Mouse (Mus musculus): ENCODE results near the gene Col6a4. TPM values are rescaled to one million over a fixed set of nuclear protein-coding genes. Genes with fewer than 3 reads are reported as not detected.

Col6a4 gene
- polyA plus RNA-seq, 1 experiment: 0.01 TPM

- Histone ChIP-seq H3K27me3 (ENCODE audit: control insufficient read depth, insufficient read depth, insufficient read length) (no peaks in the 10 kb centered on the region), H3K4me2 (ENCODE audit: low read depth) (no peak within 1 kb of the TSS), H3K4me3 (no peak within 1 kb of the TSS), H3K79me2 (ENCODE audit: control insufficient read depth, insufficient read depth) (no peaks in the 10 kb centered on the region), H3ac (ENCODE audit: control insufficient read depth, insufficient read length) (no peak within 1 kb of the TSS), H3K36me3 (ENCODE audit: control insufficient read depth, insufficient read depth) (no peaks in the 10 kb centered on the region)
- TF ChIP-seq POLR2A (IDR thresholded peaks at IDR 0.05; ENCODE audit: insufficient read length, low read depth) (no peak), SRF (IDR thresholded peaks at IDR 0.05; ENCODE audit: control insufficient read depth, insufficient read length, low read depth) (no peak), CEBPB (IDR thresholded peaks at IDR 0.05; ENCODE audit: insufficient read depth, poor library complexity, severe bottlenecking) (no peak), MYOD1 (IDR thresholded peaks at IDR 0.05; ENCODE audit: control insufficient read depth in 1 of 3, insufficient read length in 2 of 3, low read depth in 2 of 3) (no peak), MYOG (IDR thresholded peaks at IDR 0.05; ENCODE audit: control insufficient read depth in 1 of 3, insufficient read depth in 1 of 3, insufficient read length in 2 of 3, low read depth in 2 of 3) (no peak), REST (IDR thresholded peaks at IDR 0.05; ENCODE audit: insufficient read depth, insufficient read length) (no peak), TCF3 (IDR thresholded peaks at IDR 0.05; ENCODE audit: insufficient read length, low read depth) (no peak), TCF12 (IDR thresholded peaks at IDR 0.05; ENCODE audit: insufficient read depth, poor library complexity, severe bottlenecking) (no peak), POLR2AphosphoS2 (IDR thresholded peaks at IDR 0.05; ENCODE audit: insufficient read length, low read depth) (no peak), E2F4 (IDR thresholded peaks at IDR 0.05; ENCODE audit: insufficient read depth) (no peak)
These were observed 136.1 kb downstream of the Col6a4 start, which contains the start of gene Col6a5 for GRCm38 (mm10) chr9:105960533-105960932. Gene Col6a5 (minus strand): TSS chr9:105960643.

- no peak overlapping the region for H3ac ChIP-seq (ENCODE audit: control insufficient read depth, insufficient read length)
- TF ChIP-seq POLR2AphosphoS2 (IDR thresholded peaks at IDR 0.05; ENCODE audit: insufficient read length, low read depth) (no peak), CEBPB (IDR thresholded peaks at IDR 0.05; ENCODE audit: insufficient read depth, poor library complexity, severe bottlenecking) (no peak), MYOG (IDR thresholded peaks at IDR 0.05; ENCODE audit: control insufficient read depth in 1 of 3, insufficient read depth in 1 of 3, insufficient read length in 2 of 3, low read depth in 2 of 3) (no peak), E2F4 (IDR thresholded peaks at IDR 0.05; ENCODE audit: insufficient read depth) (no peak), USF1 (IDR thresholded peaks at IDR 0.05; ENCODE audit: low read depth) (no peak), REST (IDR thresholded peaks at IDR 0.05; ENCODE audit: insufficient read depth, insufficient read length) (no peak), MYOD1 (IDR thresholded peaks at IDR 0.05; ENCODE audit: control insufficient read depth in 1 of 3, insufficient read length in 2 of 3, low read depth in 2 of 3) (no peak), SRF (IDR thresholded peaks at IDR 0.05; ENCODE audit: control insufficient read depth, insufficient read length, low read depth) (no peak), POLR2A (IDR thresholded peaks at IDR 0.05; ENCODE audit: insufficient read length, low read depth) (no peak), TCF3 (IDR thresholded peaks at IDR 0.05; ENCODE audit: insufficient read length, low read depth) (no peak), TCF12 (IDR thresholded peaks at IDR 0.05; ENCODE audit: insufficient read depth, poor library complexity, severe bottlenecking) (no peak), MAX (IDR thresholded peaks at IDR 0.05; ENCODE audit: low read depth) (no peak)
- H3K79me2 ChIP-seq (ENCODE audit: control insufficient read depth, insufficient read depth): no peaks in the 10 kb centered on the region
These were observed 137.5 kb downstream of the Col6a4 start for GRCm38 (mm10) chr9:105959116-105959515.

GRCm38 (mm10) chr9:105949755-105950154, 146.8 kb downstream of the Col6a4 start:
- Histone ChIP-seq H3K4me3 (no peak overlapping the region), H3K79me2 (ENCODE audit: control insufficient read depth, insufficient read depth) (no peaks in the 10 kb centered on the region), H3ac (ENCODE audit: control insufficient read depth, insufficient read length) (no peak overlapping the region), H3K4me2 (ENCODE audit: low read depth) (no peak overlapping the region), H3K27me3 (ENCODE audit: control insufficient read depth, insufficient read depth, insufficient read length) (no peaks in the 10 kb centered on the region), H3K36me3 (ENCODE audit: control insufficient read depth, insufficient read depth) (no peaks in the 10 kb centered on the region)
- TF ChIP-seq MYOG (IDR thresholded peaks at IDR 0.05; ENCODE audit: control insufficient read depth in 1 of 3, insufficient read depth in 1 of 3, insufficient read length in 2 of 3, low read depth in 2 of 3) (no peak), TCF12 (IDR thresholded peaks at IDR 0.05; ENCODE audit: insufficient read depth, poor library complexity, severe bottlenecking) (no peak), SRF (IDR thresholded peaks at IDR 0.05; ENCODE audit: control insufficient read depth, insufficient read length, low read depth) (no peak), CEBPB (IDR thresholded peaks at IDR 0.05; ENCODE audit: insufficient read depth, poor library complexity, severe bottlenecking) (no peak), MYOD1 (IDR thresholded peaks at IDR 0.05; ENCODE audit: control insufficient read depth in 1 of 3, insufficient read length in 2 of 3, low read depth in 2 of 3) (no peak), POLR2A (IDR thresholded peaks at IDR 0.05; ENCODE audit: insufficient read length, low read depth) (no peak), MAX (IDR thresholded peaks at IDR 0.05; ENCODE audit: low read depth) (no peak), E2F4 (IDR thresholded peaks at IDR 0.05; ENCODE audit: insufficient read depth) (no peak), REST (IDR thresholded peaks at IDR 0.05; ENCODE audit: insufficient read depth, insufficient read length) (no peak), TCF3 (IDR thresholded peaks at IDR 0.05; ENCODE audit: insufficient read length, low read depth) (no peak), POLR2AphosphoS2 (IDR thresholded peaks at IDR 0.05; ENCODE audit: insufficient read length, low read depth) (no peak), USF1 (IDR thresholded peaks at IDR 0.05; ENCODE audit: low read depth) (no peak)

More at GRCm38 (mm10) chr9:105959116-105959515, 137.5 kb downstream of the Col6a4 start:
- Histone ChIP-seq H3K36me3 (ENCODE audit: control insufficient read depth, insufficient read depth) (no peaks in the 10 kb centered on the region), H3K4me3 (no peak overlapping the region), H3K27me3 (ENCODE audit: control insufficient read depth, insufficient read depth, insufficient read length) (no peaks in the 10 kb centered on the region), H3K4me2 (ENCODE audit: low read depth) (no peak overlapping the region)

DNA sequence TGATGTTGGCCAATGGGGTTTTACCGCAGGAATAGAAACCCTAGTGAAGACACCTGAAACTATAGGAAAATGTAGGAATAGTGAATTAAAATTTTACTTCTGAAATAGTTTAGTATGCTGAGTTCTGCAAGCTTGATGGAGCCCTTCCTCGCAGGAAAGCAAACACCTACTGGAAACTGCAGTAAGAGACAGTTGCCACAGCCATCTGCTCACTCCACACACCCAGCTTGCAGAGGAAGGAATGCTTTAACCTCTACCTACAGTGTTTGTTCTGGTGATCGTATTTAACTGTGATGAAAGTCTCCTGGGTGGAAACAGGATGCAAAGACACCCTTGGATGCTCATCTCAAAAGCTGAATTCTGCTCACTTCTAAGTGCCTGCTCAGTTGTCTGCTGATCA, 149.0 kb downstream of the Col6a4 start:
- H3ac ChIP-seq (ENCODE audit: control insufficient read depth, insufficient read length): no peak overlapping the region
- H3K36me3 ChIP-seq (ENCODE audit: control insufficient read depth, insufficient read depth): no peaks in the 10 kb centered on the region
- no peak overlapping the region for H3K4me2 ChIP-seq (ENCODE audit: low read depth)
- no peaks in the 10 kb centered on the region for H3K27me3 ChIP-seq (ENCODE audit: control insufficient read depth, insufficient read depth, insufficient read length)
- no peaks in the 10 kb centered on the region for H3K79me2 ChIP-seq (ENCODE audit: control insufficient read depth, insufficient read depth)
- TF ChIP-seq REST (IDR thresholded peaks at IDR 0.05; ENCODE audit: insufficient read depth, insufficient read length) (no peak), MYOD1 (IDR thresholded peaks at IDR 0.05; ENCODE audit: control insufficient read depth in 1 of 3, insufficient read length in 2 of 3, low read depth in 2 of 3) (no peak), MYOG (IDR thresholded peaks at IDR 0.05; ENCODE audit: control insufficient read depth in 1 of 3, insufficient read depth in 1 of 3, insufficient read length in 2 of 3, low read depth in 2 of 3) (no peak), USF1 (IDR thresholded peaks at IDR 0.05; ENCODE audit: low read depth) (no peak), CEBPB (IDR thresholded peaks at IDR 0.05; ENCODE audit: insufficient read depth, poor library complexity, severe bottlenecking) (no peak), SRF (IDR thresholded peaks at IDR 0.05; ENCODE audit: control insufficient read depth, insufficient read length, low read depth) (no peak), TCF3 (IDR thresholded peaks at IDR 0.05; ENCODE audit: insufficient read length, low read depth) (no peak), TCF12 (IDR thresholded peaks at IDR 0.05; ENCODE audit: insufficient read depth, poor library complexity, severe bottlenecking) (no peak), E2F4 (IDR thresholded peaks at IDR 0.05; ENCODE audit: insufficient read depth) (no peak)
- H3K4me3 ChIP-seq: no peak overlapping the region

Other genes with a start within 250 kb of the Col6a4 start
- gene Col6a5, start 136.1 kb downstream of the Col6a4 start, polyA plus RNA-seq (2012; fragmentation: generic; extraction: Trizol): not detected
- 1.1 TPM for gene Glyctk, start 61.4 kb upstream of the Col6a4 start, polyA plus RNA-seq (2012; fragmentation: generic; extraction: Trizol)
- gene Wdr82, start 74.1 kb upstream of the Col6a4 start, polyA plus RNA-seq (2012; fragmentation: generic; extraction: Trizol): 29.5 TPM
- gene Ppm1m, start 103.0 kb upstream of the Col6a4 start, polyA plus RNA-seq (2012; fragmentation: generic; extraction: Trizol): 20.2 TPM
- 103 TPM for gene Twf2, start 106.3 kb upstream of the Col6a4 start, polyA plus RNA-seq (2012; fragmentation: generic; extraction: Trizol)
- not detected for gene Tlr9, start 125.8 kb upstream of the Col6a4 start, polyA plus RNA-seq (2012; fragmentation: generic; extraction: Trizol)
- 98.1 TPM for gene Alas1, start 151.9 kb upstream of the Col6a4 start, polyA plus RNA-seq (2012; fragmentation: generic; extraction: Trizol)
- 7.6 TPM for gene Poc1a, start 184.3 kb upstream of the Col6a4 start, polyA plus RNA-seq (2012; fragmentation: generic; extraction: Trizol)